Mouse (Mus musculus) hindbrain, postnatal 0 days (tissue): ENCODE results near the gene Hivep3. TPM values are rescaled to one million over a fixed set of nuclear protein-coding genes. Genes with fewer than 3 reads are reported as not detected.

Experiments used
- ATAC-seq: fragments of 200-750 bp; cut with Nextera tagmentation; 2 replicates; pipeline ENCODE4 v1.8.0; 2017; ENCODE audit warnings: mild to moderate bottlenecking, moderate TSS enrichment, moderate library complexity
- DNase-seq: peaks from one replicate; pipeline ENCODE4 v3.0.0-alpha.2; 2015; ENCODE audit warnings: low spot score
- H3K27ac ChIP-seq: fragments of 300-500 bp; sonication (generic); 2 replicates; pipeline ENCODE4 v1.5.1; 2014; ENCODE audit warnings: mild to moderate bottlenecking
- H3K27me3 ChIP-seq: fragments of 300-500 bp; sonication (generic); 2 replicates; pipeline ENCODE4 v1.6.1; 2014; ENCODE audit warnings: low read length, mixed read lengths; ENCODE audit not compliant: insufficient read depth
- H3K36me3 ChIP-seq: fragments of 300-500 bp; sonication (generic); 2 replicates; pipeline ENCODE4 v1.6.1; 2014; ENCODE audit warnings: low read length, mixed read lengths; ENCODE audit not compliant: insufficient read depth
- H3K4me1 ChIP-seq: fragments of 300-500 bp; sonication (generic); 2 replicates; pipeline ENCODE4 v1.6.1; 2014; ENCODE audit warnings: antibody characterized with exemption, low read length, mixed read lengths; ENCODE audit not compliant: insufficient read depth
- H3K4me2 ChIP-seq: fragments of 300-500 bp; sonication (generic); 2 replicates; pipeline ENCODE4 v1.6.1; 2014; ENCODE audit warnings: low read depth, mild to moderate bottlenecking, low read length, moderate library complexity, mixed read lengths
- H3K4me3 ChIP-seq: fragments of 300-500 bp; sonication (generic); 2 replicates; pipeline ENCODE4 v1.5.1; 2014; ENCODE audit warnings: low read length
- H3K9ac ChIP-seq: fragments of 300-500 bp; sonication (generic); replicated peaks from 2 replicates; pipeline ENCODE4 v1.6.1; 2014; ENCODE audit warnings: mild to moderate bottlenecking, low read length, moderate library complexity, mixed read lengths
- H3K9me3 ChIP-seq: fragments of 300-500 bp; sonication (generic); 2 replicates; pipeline ENCODE4 v1.6.1; 2016; ENCODE audit warnings: low read length, mixed read lengths
- CTCF ChIP-seq: IDR thresholded peaks from 2 replicates; pipeline ENCODE4 v1.5.1; 2016; ENCODE audit warnings: antibody characterized with exemption, control low read depth, low read depth
- WGBS: fragments of 180-500 bp; shearing (Covaris S2); extraction: QIAGEN DNeasy Blood & Tissue Kit; methylation state at CpG from one replicate; pipeline ENCODE4 v1.1.7; 2014; 5-methylcytosine and 5-hydroxymethylcytosine counted together
- polyA plus RNA-seq: library from polyadenylated mRNA; unstranded; fragments of >200 nt; fragmentation: Nextera tagmentation; extraction: Ambion mirVana; gene quantifications from 2 replicates; pipeline ENCODE4 v1.2.1, GENCODE M21; 2015
- total RNA-seq: library from RNA; depleted of rRNA; stranded (reverse); fragments of >200 nt; gene quantifications from 2 replicates; pipeline ENCODE4 v1.2.3, GENCODE M21; 2014

The Hivep3 gene
- total and polyA plus RNA-seq, 2 experiments from 2014 or later = 11.0 to 15.1 TPM

DNA sequence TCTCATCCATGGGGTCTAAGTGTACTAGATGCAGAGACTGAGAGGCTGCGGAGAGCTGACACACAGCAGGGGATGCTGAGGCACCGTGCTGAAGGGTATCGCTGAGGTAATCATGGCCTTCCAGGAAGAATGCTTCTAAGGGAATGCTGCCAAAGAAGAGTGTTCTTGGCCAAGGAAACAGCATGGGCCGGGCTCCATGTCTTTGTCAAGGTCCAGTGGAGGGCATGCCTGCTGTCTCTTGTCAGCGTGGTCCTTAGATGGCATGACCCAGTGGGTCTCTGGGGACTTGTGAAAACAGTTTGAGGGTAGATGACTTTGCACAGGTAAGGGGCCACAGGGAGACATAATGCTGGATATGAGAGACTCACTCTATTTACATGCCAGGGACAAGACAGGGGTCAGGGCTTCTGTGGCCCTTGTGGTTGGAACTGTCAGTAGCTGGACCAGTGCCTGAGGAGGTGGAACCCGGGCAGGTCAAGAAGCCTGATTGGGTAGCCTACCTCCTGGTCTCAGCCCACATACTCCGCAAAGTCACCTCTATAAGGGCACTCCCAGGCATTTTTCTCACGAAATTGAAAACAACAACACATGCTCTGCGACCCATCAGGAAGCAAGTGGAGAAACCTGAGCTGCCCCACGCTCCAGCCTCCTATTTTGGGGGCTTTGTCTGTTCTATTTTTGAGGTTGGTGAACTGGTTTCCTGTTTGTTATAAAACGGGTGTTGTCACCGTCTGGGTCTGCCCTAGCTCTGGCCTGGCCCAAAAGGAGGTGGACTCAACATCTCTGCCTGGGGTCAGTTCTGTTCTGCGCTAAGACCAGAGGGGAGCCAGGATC lies 177.7 kb downstream of the Hivep3 start:
- Histone ChIP-seq H3K27ac (no peak overlapping the region), H3K4me3 (no peak overlapping the region), H3K27me3 (no peaks in the 10 kb centered on the region), H3K4me1 (no peaks in the 10 kb centered on the region), H3K9ac (no peak overlapping the region), H3K9me3 (no peaks in the 10 kb centered on the region), H3K36me3 (no peaks in the 10 kb centered on the region), H3K4me2 (no peak overlapping the region)
- WGBS = 62% methylated on average over 13 of the region's 13 CpGs
- DNase-seq = peak; percentile 57
- TF ChIP-seq CTCF = no peak
- ATAC-seq = peak; percentile 33; the same call in 1 of the 2 replicates

DNA sequence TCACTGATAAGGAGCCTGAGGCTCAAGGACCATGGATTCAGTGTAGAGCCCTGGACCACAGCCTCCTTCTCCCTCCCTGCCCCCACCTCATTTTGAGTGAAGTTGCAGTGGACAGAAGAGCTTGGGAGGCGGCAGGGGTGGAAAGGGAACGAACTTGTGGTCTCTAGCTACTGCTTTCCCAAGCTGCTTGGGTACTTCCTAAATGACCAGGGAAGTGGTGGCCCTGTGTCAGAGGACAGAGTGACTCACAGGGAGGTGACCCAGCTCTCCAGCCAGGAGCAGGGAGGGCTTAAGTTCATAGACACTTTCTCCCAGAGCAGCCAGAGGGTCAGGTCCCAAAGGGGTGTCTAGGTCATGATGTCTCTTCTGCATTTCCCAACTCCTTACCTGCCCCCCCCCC lies 178.6 kb downstream of the Hivep3 start:
- DNase-seq (no peak), ATAC-seq (no peak)
- Histone ChIP-seq H3K9me3 (no peaks in the 10 kb centered on the region), H3K9ac (no peak overlapping the region), H3K4me3 (no peak overlapping the region), H3K27me3 (no peaks in the 10 kb centered on the region), H3K4me2 (no peak overlapping the region), H3K4me1 (no peaks in the 10 kb centered on the region), H3K27ac (no peak overlapping the region), H3K36me3 (no peaks in the 10 kb centered on the region)
- TF ChIP-seq CTCF = no peak
- 70% methylated on average over 2 of the region's 2 CpGs for WGBS

DNA sequence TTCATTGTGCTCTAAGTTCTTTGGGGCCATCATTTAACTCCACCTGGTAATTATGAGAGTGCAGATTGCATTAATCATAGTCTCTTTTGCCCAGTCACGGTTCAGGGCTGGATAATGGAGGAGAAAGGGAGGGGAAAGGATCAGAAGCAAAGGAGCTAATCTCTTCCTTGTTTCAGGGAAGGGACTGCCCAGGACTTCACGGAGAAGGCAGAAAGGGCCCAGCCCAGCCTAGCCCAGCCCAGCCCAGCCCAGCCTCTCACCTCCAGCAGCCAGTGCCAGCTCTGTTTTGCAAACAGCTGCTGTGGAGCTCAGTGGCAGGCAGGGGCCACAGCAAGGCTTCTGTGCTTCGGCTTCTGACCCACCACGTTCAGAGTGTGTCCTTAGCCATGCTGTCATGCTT lies 180.6 kb downstream of the Hivep3 start:
- TF ChIP-seq CTCF = no peak
- Histone ChIP-seq H3K4me3 (no peak overlapping the region), H3K9ac (no peak overlapping the region), H3K36me3 (no peaks in the 10 kb centered on the region), H3K4me1 (no peaks in the 10 kb centered on the region), H3K9me3 (no peaks in the 10 kb centered on the region), H3K4me2 (no peak overlapping the region), H3K27ac (no peak overlapping the region), H3K27me3 (no peaks in the 10 kb centered on the region)
- DNase-seq = no peak
- 23% methylated on average over 4 of the region's 4 CpGs for WGBS
- ATAC-seq = no peak

DNA sequence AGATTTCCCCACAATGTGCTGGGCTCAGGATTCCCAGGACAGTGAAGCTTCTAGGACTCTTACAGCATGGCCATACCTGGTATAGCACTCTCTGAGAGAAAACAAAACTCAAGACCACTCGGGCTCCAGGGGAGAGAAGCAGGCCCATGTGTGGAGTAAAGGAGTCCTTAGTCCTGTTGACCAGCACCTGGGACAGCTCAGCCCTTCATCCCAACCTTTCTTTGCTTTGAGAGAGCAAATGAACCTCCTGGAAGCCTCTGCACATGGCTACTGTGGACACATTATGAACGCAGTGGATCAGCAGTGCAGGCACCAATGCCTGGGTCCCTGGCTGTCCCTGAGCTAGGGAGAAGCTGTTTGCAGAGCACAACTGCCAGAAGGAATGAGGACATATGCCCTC lies 181.5 kb downstream of the Hivep3 start:
- Histone ChIP-seq H3K4me3 (no peak overlapping the region), H3K4me2 (no peak overlapping the region), H3K36me3 (no peaks in the 10 kb centered on the region), H3K9ac (no peak overlapping the region), H3K27ac (no peak overlapping the region), H3K27me3 (no peaks in the 10 kb centered on the region), H3K9me3 (no peaks in the 10 kb centered on the region), H3K4me1 (no peaks in the 10 kb centered on the region)
- 84% methylated on average over 2 of the region's 2 CpGs for WGBS
- DNase-seq (no peak), ATAC-seq (no peak)
- TF ChIP-seq CTCF = no peak

DNA sequence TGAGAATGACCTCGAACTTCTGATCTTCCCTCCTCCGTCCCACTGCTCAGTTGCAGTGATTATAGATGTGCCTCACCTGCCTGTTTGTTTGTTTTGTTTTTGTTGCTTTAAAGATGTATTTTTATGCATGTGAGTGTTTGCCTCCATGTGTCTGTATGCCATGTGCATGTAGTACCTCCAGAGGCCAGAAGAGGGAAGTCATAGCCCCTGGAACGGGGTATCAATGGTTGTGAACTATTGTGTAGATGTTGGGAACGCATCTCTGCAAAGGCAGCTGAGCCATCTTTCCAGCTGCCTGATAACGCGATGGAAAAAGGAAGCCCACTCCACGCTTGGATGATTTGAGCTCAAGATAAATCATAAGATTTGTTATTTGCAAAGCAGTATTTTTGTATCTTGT lies 183.9 kb downstream of the Hivep3 start:
- WGBS = 76% methylated on average over 7 of the region's 7 CpGs
- H3K9me3 ChIP-seq = no peaks in the 10 kb centered on the region
- peak; percentile 84 for TF ChIP-seq CTCF

DNA sequence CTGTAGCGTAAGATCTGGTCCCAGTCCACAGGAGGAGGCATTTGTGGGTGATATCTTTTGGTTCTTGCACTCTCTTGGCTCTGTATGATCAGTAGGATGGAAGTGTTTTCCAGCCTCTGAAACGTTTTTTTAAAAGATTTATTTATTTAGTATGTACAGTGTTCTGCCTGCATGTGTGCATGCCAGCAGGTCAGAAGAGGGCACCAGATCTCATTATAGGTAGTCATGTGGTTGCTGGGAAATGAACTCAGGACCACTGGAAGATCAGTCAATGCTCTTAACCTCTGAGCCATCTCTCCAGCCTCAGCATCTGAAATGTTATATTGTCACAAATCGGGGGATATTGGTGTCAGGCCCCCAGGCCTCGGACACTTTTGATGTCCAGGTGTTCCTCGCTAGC lies 185.8 kb downstream of the Hivep3 start:
- DNase-seq (no peak), ATAC-seq (no peak)
- Histone ChIP-seq H3K4me2 (no peak overlapping the region), H3K27me3 (no peaks in the 10 kb centered on the region), H3K9ac (no peak overlapping the region), H3K36me3 (no peaks in the 10 kb centered on the region), H3K27ac (no peak overlapping the region), H3K4me3 (no peak overlapping the region), H3K9me3 (no peaks in the 10 kb centered on the region), H3K4me1 (no peaks in the 10 kb centered on the region)
- 80% methylated on average over 5 of the region's 5 CpGs for WGBS
- no peak for TF ChIP-seq CTCF

More for the DNA sequence above, 183.9 kb downstream of the Hivep3 start:
- H3K4me1 ChIP-seq = no peaks in the 10 kb centered on the region
- no peak overlapping the region for H3K4me3 ChIP-seq
- no peaks in the 10 kb centered on the region for H3K27me3 ChIP-seq
- H3K36me3 ChIP-seq = no peaks in the 10 kb centered on the region
- H3K4me2 ChIP-seq = no peak overlapping the region
- DNase-seq (peak; percentile 73), ATAC-seq (no peak)
- no peak overlapping the region for H3K9ac ChIP-seq
- no peak overlapping the region for H3K27ac ChIP-seq

DNA sequence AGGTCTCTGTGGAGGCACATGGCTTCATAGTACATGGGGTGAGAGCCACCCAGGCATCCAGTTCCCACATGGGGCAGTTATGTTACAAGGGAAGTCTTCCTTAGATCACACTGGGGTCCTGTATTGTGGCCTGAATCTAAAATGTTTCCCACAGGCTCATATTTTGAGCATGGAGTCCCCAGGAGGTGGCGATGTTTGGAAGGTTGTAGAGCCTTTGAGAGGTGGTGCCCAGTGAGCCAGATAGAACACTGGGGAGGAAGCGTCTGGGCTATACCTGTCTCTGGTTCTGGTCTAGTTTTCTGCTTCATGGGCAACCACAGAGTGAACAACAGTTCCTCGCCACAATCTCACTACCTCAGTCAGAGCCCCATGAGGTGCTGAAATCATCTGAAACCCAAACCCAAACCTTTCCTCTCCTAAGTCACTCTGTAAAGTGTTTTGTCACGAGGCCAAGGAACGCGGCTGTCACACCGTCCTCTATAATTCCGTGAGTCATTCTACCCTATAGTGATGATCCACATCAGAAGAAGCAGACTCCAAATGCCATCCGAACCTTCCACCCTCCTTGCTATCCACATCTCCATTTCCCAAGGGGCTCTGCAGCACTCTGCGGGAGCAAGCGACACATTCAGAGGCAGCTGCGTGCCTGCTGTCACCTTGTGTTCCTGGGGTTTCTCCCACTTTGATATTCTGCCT lies 187.6 kb downstream of the Hivep3 start:
- ATAC-seq = no peak
- Histone ChIP-seq H3K4me3 (no peak overlapping the region), H3K27ac (no peak overlapping the region), H3K9me3 (no peaks in the 10 kb centered on the region), H3K36me3 (no peaks in the 10 kb centered on the region), H3K9ac (no peak overlapping the region), H3K27me3 (no peaks in the 10 kb centered on the region), H3K4me2 (no peak overlapping the region), H3K4me1 (no peaks in the 10 kb centered on the region)
- 71% methylated on average over 12 of the region's 12 CpGs for WGBS
- DNase-seq = peak; percentile 60
- peak; percentile 37 for TF ChIP-seq CTCF
